Mouse (Mus musculus): ENCODE results near the gene Rgs8. TPM values are rescaled to one million over a fixed set of nuclear protein-coding genes. Genes with fewer than 3 reads are reported as not detected.
A peak's percentile ranks its signal among the peaks of the same experiment; 100 is the strongest.

Rgs8 gene
- total RNA-seq, 2 experiments from 2014 or later: 31.1 TPM

- DNase-seq (ENCODE audit: low spot score in 2 of 2): no peak
Measured at GRCm38 (mm10) chr1:153673900-153674299, 21.1 kb downstream of the Rgs8 start.

GRCm38 (mm10) chr1:153675591-153675990 is 22.8 kb downstream of the Rgs8 start:
- DNase-seq (ENCODE audit: low spot score in 2 of 2): no peak

GRCm38 (mm10) chr1:153677635-153678034 is 24.8 kb downstream of the Rgs8 start:
- DNase-seq (ENCODE audit: low spot score in 2 of 2): no peak

- peak; percentile 47 to 51 for DNase-seq (ENCODE audit: low spot score in 2 of 2)
Measured at GRCm38 (mm10) chr1:153679147-153679546, 26.3 kb downstream of the Rgs8 start.

- no peak for DNase-seq (ENCODE audit: low spot score in 2 of 2)
Measured at GRCm38 (mm10) chr1:153679653-153680052, 26.8 kb downstream of the Rgs8 start.

- DNase-seq (ENCODE audit: low spot score in 2 of 2): no peak
Measured at GRCm38 (mm10) chr1:153680363-153680762, 27.5 kb downstream of the Rgs8 start.

GRCm38 (mm10) chr1:153681036-153681435 is 28.2 kb downstream of the Rgs8 start:
- no peak for DNase-seq (ENCODE audit: low spot score in 2 of 2)

- no peak for DNase-seq (ENCODE audit: low spot score in 2 of 2)
Measured at GRCm38 (mm10) chr1:153683190-153683589, 30.4 kb downstream of the Rgs8 start.

GRCm38 (mm10) chr1:153685630-153686029 is 32.8 kb downstream of the Rgs8 start:
- DNase-seq (ENCODE audit: low spot score in 2 of 2): no peak

- no peak for DNase-seq (ENCODE audit: low spot score in 2 of 2)
Measured at GRCm38 (mm10) chr1:153692526-153692925, 39.7 kb downstream of the Rgs8 start.

GRCm38 (mm10) chr1:153694372-153695120 is 41.7 kb downstream of the Rgs8 start:
- no peak for DNase-seq (ENCODE audit: low spot score in 2 of 2)

- DNase-seq (ENCODE audit: low spot score in 2 of 2): no peak
Measured at GRCm38 (mm10) chr1:153695398-153695797, 42.6 kb downstream of the Rgs8 start.

- DNase-seq (ENCODE audit: low spot score in 2 of 2): no peak
Measured at GRCm38 (mm10) chr1:153696093-153696492, 43.3 kb downstream of the Rgs8 start.

GRCm38 (mm10) chr1:153696541-153696940 is 43.7 kb downstream of the Rgs8 start:
- no peak for DNase-seq (ENCODE audit: low spot score in 2 of 2)

- peak in 1 of 2 experiments; percentile 20 for DNase-seq (ENCODE audit: low spot score in 2 of 2)
Measured at GRCm38 (mm10) chr1:153697581-153698251, 44.9 kb downstream of the Rgs8 start.

GRCm38 (mm10) chr1:153698311-153699084 is 45.7 kb downstream of the Rgs8 start:
- DNase-seq (ENCODE audit: low spot score in 2 of 2): no peak

- no peak for DNase-seq (ENCODE audit: low spot score in 2 of 2)
Measured at GRCm38 (mm10) chr1:153700448-153701063, 47.7 kb downstream of the Rgs8 start.

- no peak for DNase-seq (ENCODE audit: low spot score in 2 of 2)
Measured at GRCm38 (mm10) chr1:153701461-153701860, 48.6 kb downstream of the Rgs8 start.

GRCm38 (mm10) chr1:153702166-153702852 is 49.5 kb downstream of the Rgs8 start:
- no peak for DNase-seq (ENCODE audit: low spot score in 2 of 2)

- DNase-seq (ENCODE audit: low spot score in 2 of 2): no peak
Measured at GRCm38 (mm10) chr1:153702853-153703410, 50.1 kb downstream of the Rgs8 start.
